Mouse (Mus musculus) intestine, postnatal 0 days (tissue): ENCODE measurements around the gene Gm14226. TPM values are rescaled to one million over a fixed set of nuclear protein-coding genes. Genes with fewer than 3 reads are reported as not detected.
"Not testable (repeated sequence)": the region's sequence is repeated elsewhere in the genome, so short reads cannot be mapped to it uniquely, and the experiment has no call there.

Experiments used
- ATAC-seq: fragments of 200-750 bp; cut with Nextera tagmentation; 2 replicates; pipeline ENCODE4 v1.8.0; 2017; ENCODE audit warnings: mild to moderate bottlenecking, moderate TSS enrichment, moderate library complexity
- H3K27ac ChIP-seq: fragments of 300-500 bp; sonication (generic); 2 replicates; pipeline ENCODE4 v1.5.1; 2014; ENCODE audit warnings: mild to moderate bottlenecking, low read depth, low read length, moderate library complexity
- H3K27me3 ChIP-seq: fragments of 300-500 bp; sonication (generic); replicated peaks from 2 replicates; pipeline ENCODE4 v1.6.1; 2014; ENCODE audit warnings: low read length, mixed read lengths; ENCODE audit not compliant: control insufficient read depth, insufficient read depth
- H3K36me3 ChIP-seq: fragments of 300-500 bp; sonication (generic); 2 replicates; pipeline ENCODE4 v1.6.1; 2014; ENCODE audit warnings: mild to moderate bottlenecking, moderate library complexity; ENCODE audit not compliant: control insufficient read depth, insufficient read depth
- H3K4me1 ChIP-seq: fragments of 300-500 bp; sonication (generic); replicated peaks from 2 replicates; pipeline ENCODE4 v1.6.1; 2014; ENCODE audit warnings: antibody characterized with exemption, low read length, mixed read lengths; ENCODE audit not compliant: control insufficient read depth, insufficient read depth
- H3K4me2 ChIP-seq: fragments of 300-500 bp; sonication (generic); replicated peaks from 2 replicates; pipeline ENCODE4 v1.6.1; 2014; ENCODE audit warnings: low read depth, mild to moderate bottlenecking, moderate library complexity
- H3K4me3 ChIP-seq: fragments of 300-500 bp; sonication (generic); 2 replicates; pipeline ENCODE4 v1.5.1; 2014; ENCODE audit warnings: low read depth, low read length
- H3K9ac ChIP-seq: fragments of 300-500 bp; sonication (generic); 2 replicates; pipeline ENCODE4 v1.6.1; 2014; ENCODE audit warnings: mild to moderate bottlenecking, low read depth, low read length
- H3K9me3 ChIP-seq: fragments of 300-500 bp; sonication (generic); 2 replicates; pipeline ENCODE4 v1.6.1; 2016; ENCODE audit warnings: mixed run types; ENCODE audit not compliant: control insufficient read depth
- CTCF ChIP-seq: sonication (generic); IDR thresholded peaks from 2 replicates; pipeline ENCODE4 v1.5.1; 2016; ENCODE audit warnings: low read depth, mild to moderate bottlenecking, control low read depth, antibody characterized with exemption, moderate library complexity
- whole genome bisulfite sequencing: fragments of 180-500 bp; shearing (Covaris S2); extraction: QIAGEN DNeasy Blood & Tissue Kit; methylation state at CpG from one replicate; pipeline ENCODE4 v1.1.7; 2014; 5-methylcytosine and 5-hydroxymethylcytosine counted together
- polyA plus RNA-seq: library from polyadenylated mRNA; unstranded; fragments of >200 nt; fragmentation: Nextera tagmentation; extraction: Ambion mirVana; gene quantifications from 2 replicates; pipeline ENCODE4 v1.2.1, GENCODE M21; 2015

Gene Gm14226
- 0.24 and 0.31 TPM in 2 replicates for polyA plus RNA-seq

- H3K27ac ChIP-seq, H3K27me3 ChIP-seq, H3K4me1 ChIP-seq, H3K36me3 ChIP-seq, ATAC-seq, H3K9me3 ChIP-seq: not testable (repeated sequence)
- peak within 1 kb of the TSS; percentile 28; the same call in 1 of the 2 replicates for H3K9ac ChIP-seq
- peak within 1 kb of the TSS; percentile 52 for H3K4me3 ChIP-seq
- WGBS, result 4% methylated on average over 23 of the region's 26 CpGs
- peak within 1 kb of the TSS; percentile 94 for H3K4me2 ChIP-seq
Measured at GRCm38 (mm10) chr2:155018251-155018755, at the start of gene Gm14226. Gm14226 (plus strand) TSS chr2:155018266.

GRCm38 (mm10) chr2:154969740-154970397 lies 48.2 kb upstream of the Gm14226 start:
- H3K4me2 ChIP-seq, ATAC-seq, H3K9me3 ChIP-seq, H3K4me3 ChIP-seq, H3K9ac ChIP-seq, H3K27me3 ChIP-seq, H3K27ac ChIP-seq, H3K36me3 ChIP-seq, H3K4me1 ChIP-seq: not testable (repeated sequence)
- 74% methylated on average over 14 of the region's 14 CpGs for WGBS

GRCm38 (mm10) chr2:154971919-154972692 lies 46.0 kb upstream of the Gm14226 start:
- ATAC-seq, result no peak; the same call in 1 of the 2 replicates
- WGBS, result 42% methylated on average over 18 of the region's 18 CpGs
- no peak overlapping the region for H3K27ac ChIP-seq

GRCm38 (mm10) chr2:154972981-154973380 lies 45.1 kb upstream of the Gm14226 start:
- no peaks in the 10 kb centered on the region for H3K36me3 ChIP-seq
- H3K9me3 ChIP-seq, result no peaks in the 10 kb centered on the region
- no peak overlapping the region for H3K27ac ChIP-seq
- no peak overlapping the region for H3K4me3 ChIP-seq
- no peak for ATAC-seq
- no peak for TF ChIP-seq CTCF
- H3K4me2 ChIP-seq, result no peak overlapping the region
- H3K4me1 ChIP-seq, result no peaks in the 10 kb centered on the region
- 82% methylated on average over 5 of the region's 5 CpGs for WGBS
- no peak overlapping the region for H3K9ac ChIP-seq
- H3K27me3 ChIP-seq, result no peaks in the 10 kb centered on the region

More at GRCm38 (mm10) chr2:154971919-154972692, 46.0 kb upstream of the Gm14226 start:
- Histone ChIP-seq H3K9ac (no peak overlapping the region), H3K4me3 (no peak overlapping the region), H3K9me3 (no peaks in the 10 kb centered on the region), H3K4me2 (no peak overlapping the region), H3K36me3 (no peaks in the 10 kb centered on the region), H3K27me3 (no peaks in the 10 kb centered on the region), H3K4me1 (no peaks in the 10 kb centered on the region)
- TF ChIP-seq CTCF, result no peak

- 75% methylated on average over 1 of the region's 1 CpGs for WGBS
- H3K4me2 ChIP-seq, result no peak overlapping the region
- ATAC-seq, result no peak
Measured at GRCm38 (mm10) chr2:154986609-154987008, 31.5 kb upstream of the Gm14226 start.

GRCm38 (mm10) chr2:154991411-154991810 lies 26.7 kb upstream of the Gm14226 start:
- 64% methylated on average over 8 of the region's 8 CpGs for WGBS
- H3K4me2 ChIP-seq, result no peak overlapping the region
- H3K27me3 ChIP-seq, result no peaks in the 10 kb centered on the region
- no peaks in the 10 kb centered on the region for H3K4me1 ChIP-seq
- H3K36me3 ChIP-seq, result no peaks in the 10 kb centered on the region
- no peak overlapping the region for H3K4me3 ChIP-seq
- no peak overlapping the region for H3K27ac ChIP-seq
- H3K9me3 ChIP-seq, result no peaks in the 10 kb centered on the region
- H3K9ac ChIP-seq, result no peak overlapping the region
- ATAC-seq, result no peak
- TF ChIP-seq CTCF, result no peak

More at GRCm38 (mm10) chr2:154986609-154987008, 31.5 kb upstream of the Gm14226 start:
- H3K4me3 ChIP-seq, result no peak overlapping the region
- H3K27ac ChIP-seq, result no peak overlapping the region
- H3K9ac ChIP-seq, result no peak overlapping the region
- no peaks in the 10 kb centered on the region for H3K9me3 ChIP-seq
- TF ChIP-seq CTCF, result peak; percentile 38
- no peaks in the 10 kb centered on the region for H3K4me1 ChIP-seq
- H3K36me3 ChIP-seq, result no peaks in the 10 kb centered on the region
- no peaks in the 10 kb centered on the region for H3K27me3 ChIP-seq
